Mouse (Mus musculus) hindbrain, embryonic 12.5 days (tissue): ENCODE data around the gene Ppip5k2. TPM values are rescaled to one million over a fixed set of nuclear protein-coding genes. Genes with fewer than 3 reads are reported as not detected.

ENCODE experiments used
- ATAC-seq: fragments of 200-750 bp; cut with Nextera tagmentation; 2 replicates; pipeline ENCODE4 v1.8.0; 2017; ENCODE audit warnings: moderate TSS enrichment; ENCODE audit not compliant: low FRiP score
- H3K27ac ChIP-seq: fragments of 300-500 bp; sonication (generic); 2 replicates; pipeline ENCODE4 v1.5.1; 2016; ENCODE audit warnings: mild to moderate bottlenecking
- H3K27me3 ChIP-seq: fragments of 300-500 bp; sonication (generic); 2 replicates; pipeline ENCODE4 v1.6.1; 2016; ENCODE audit warnings: mild to moderate bottlenecking
- H3K36me3 ChIP-seq: fragments of 300-500 bp; sonication (generic); 2 replicates; pipeline ENCODE4 v1.6.1; 2016; ENCODE audit warnings: mild to moderate bottlenecking
- H3K4me1 ChIP-seq: fragments of 300-500 bp; sonication (generic); 2 replicates; pipeline ENCODE4 v1.6.1; 2016
- H3K4me2 ChIP-seq: fragments of 300-500 bp; sonication (generic); replicated peaks from 2 replicates; pipeline ENCODE4 v1.6.1; 2016; ENCODE audit warnings: mild to moderate bottlenecking
- H3K4me3 ChIP-seq: fragments of 300-500 bp; sonication (generic); 2 replicates; pipeline ENCODE4 v1.5.1; 2016; ENCODE audit warnings: mild to moderate bottlenecking
- H3K9ac ChIP-seq: fragments of 300-500 bp; sonication (generic); 2 replicates; pipeline ENCODE4 v1.6.1; 2016; ENCODE audit warnings: mild to moderate bottlenecking, moderate library complexity
- H3K9me3 ChIP-seq: fragments of 300-500 bp; sonication (generic); replicated peaks from 2 replicates; pipeline ENCODE4 v1.6.1; 2016; ENCODE audit warnings: mild to moderate bottlenecking
- WGBS: fragments of 180-500 bp; shearing (Covaris S2); methylation state at CpG from one replicate; pipeline ENCODE4 v1.1.7; 2016; 5-methylcytosine and 5-hydroxymethylcytosine counted together
- polyA plus RNA-seq: library from polyadenylated mRNA; unstranded; fragments of >200 nt; fragmentation: Nextera tagmentation; extraction: Ambion mirVana; gene quantifications from 2 replicates; pipeline ENCODE4 v1.2.1, GENCODE M21; 2016

The Ppip5k2 gene
- polyA plus RNA-seq, 1 experiment from 2014 or later, result 64.8 TPM

DNA sequence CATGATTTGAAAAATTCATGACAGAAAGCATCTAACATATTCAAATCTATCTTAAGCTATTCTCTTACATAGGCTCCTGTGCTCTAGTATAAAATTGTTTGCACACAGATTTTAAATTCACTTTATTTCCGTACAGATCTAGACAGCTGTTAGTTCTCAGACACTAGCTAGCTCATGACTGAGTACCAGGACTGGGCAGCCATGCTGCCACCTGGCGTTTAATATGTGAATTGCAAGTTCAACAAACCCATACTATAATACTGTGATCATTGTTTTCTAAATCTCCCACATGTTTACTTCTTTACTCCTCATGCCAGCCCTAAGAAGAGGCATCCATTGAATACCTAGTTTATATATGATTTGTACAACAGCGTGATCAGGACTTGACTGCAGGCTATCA lies 81.5 kb downstream of the Ppip5k2 start:
- no peaks in the 10 kb centered on the region for H3K4me1 ChIP-seq
- no peaks in the 10 kb centered on the region for H3K9me3 ChIP-seq
- 19% methylated on average over 3 of the region's 3 CpGs for WGBS
- H3K27ac ChIP-seq, result no peak overlapping the region
- no peak overlapping the region for H3K4me3 ChIP-seq
- ATAC-seq, result peak; percentile 50; the same call in 1 of the 2 replicates
- H3K9ac ChIP-seq, result no peak overlapping the region
- no peak overlapping the region for H3K4me2 ChIP-seq
- no peaks in the 10 kb centered on the region for H3K36me3 ChIP-seq
- H3K27me3 ChIP-seq, result no peaks in the 10 kb centered on the region

DNA sequence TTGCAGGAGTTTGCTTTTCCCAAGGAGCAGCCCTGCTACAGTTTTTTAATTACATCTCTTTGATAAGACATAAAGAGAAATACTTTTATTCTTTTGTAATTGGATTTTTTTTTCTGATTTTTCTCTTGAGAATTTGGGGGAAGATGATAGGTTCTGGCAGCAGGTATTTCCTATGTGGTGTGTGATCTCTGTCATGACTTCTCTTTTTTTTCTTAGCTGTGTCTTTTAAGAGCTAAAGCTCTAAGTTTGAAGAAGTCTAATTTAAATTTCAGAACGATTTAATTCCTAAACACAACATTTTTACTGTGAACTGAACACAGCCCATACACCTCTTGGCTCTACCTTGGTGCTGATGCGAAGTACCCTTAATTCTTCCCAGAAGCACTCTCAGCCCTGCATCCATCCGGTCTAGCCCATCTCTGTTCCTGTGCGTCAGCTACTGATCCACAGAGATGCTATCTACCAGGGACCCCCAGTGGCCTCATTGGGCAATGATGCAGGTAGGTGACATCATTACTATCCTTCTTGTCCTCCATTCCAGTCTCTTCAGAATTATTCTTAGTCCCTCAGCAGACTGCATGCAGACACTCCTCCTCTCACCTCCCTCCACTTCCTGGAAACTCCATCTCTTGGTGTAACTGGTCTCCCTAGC lies 93.6 kb downstream of the Ppip5k2 start:
- H3K36me3 ChIP-seq, result no peaks in the 10 kb centered on the region
- no peak overlapping the region for H3K4me2 ChIP-seq
- no peak overlapping the region for H3K27ac ChIP-seq
- 84% methylated on average over 4 of the region's 4 CpGs for WGBS
- H3K27me3 ChIP-seq, result no peaks in the 10 kb centered on the region
- H3K9me3 ChIP-seq, result no peaks in the 10 kb centered on the region
- no peaks in the 10 kb centered on the region for H3K4me1 ChIP-seq
- ATAC-seq, result no peak
- H3K9ac ChIP-seq, result no peak overlapping the region
- no peak overlapping the region for H3K4me3 ChIP-seq

DNA sequence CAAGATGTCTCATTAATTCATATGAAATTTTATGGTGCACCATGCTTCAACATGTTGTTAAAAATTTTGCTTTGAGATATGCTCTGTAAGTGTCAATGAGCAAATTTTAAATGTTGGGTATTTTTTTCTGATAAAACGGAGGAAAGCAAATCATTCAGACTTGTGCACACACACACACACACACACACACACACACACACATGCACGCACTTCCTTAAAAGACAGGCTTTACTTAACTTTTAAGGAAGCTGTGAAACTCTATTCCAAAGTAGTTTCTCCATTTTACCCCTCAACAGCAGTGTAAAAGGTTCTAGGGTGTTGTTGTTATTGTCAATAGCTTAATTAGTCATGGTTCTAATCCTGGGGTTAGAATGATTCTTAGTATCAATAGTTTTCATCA lies 94.1 kb downstream of the Ppip5k2 start:
- Histone ChIP-seq H3K36me3 (no peaks in the 10 kb centered on the region), H3K27ac (no peak overlapping the region), H3K9ac (no peak overlapping the region), H3K4me2 (no peak overlapping the region), H3K9me3 (no peaks in the 10 kb centered on the region), H3K27me3 (no peaks in the 10 kb centered on the region), H3K4me1 (no peaks in the 10 kb centered on the region), H3K4me3 (no peak overlapping the region)
- 55% methylated on average over 2 of the region's 2 CpGs for WGBS
- no peak for ATAC-seq

DNA sequence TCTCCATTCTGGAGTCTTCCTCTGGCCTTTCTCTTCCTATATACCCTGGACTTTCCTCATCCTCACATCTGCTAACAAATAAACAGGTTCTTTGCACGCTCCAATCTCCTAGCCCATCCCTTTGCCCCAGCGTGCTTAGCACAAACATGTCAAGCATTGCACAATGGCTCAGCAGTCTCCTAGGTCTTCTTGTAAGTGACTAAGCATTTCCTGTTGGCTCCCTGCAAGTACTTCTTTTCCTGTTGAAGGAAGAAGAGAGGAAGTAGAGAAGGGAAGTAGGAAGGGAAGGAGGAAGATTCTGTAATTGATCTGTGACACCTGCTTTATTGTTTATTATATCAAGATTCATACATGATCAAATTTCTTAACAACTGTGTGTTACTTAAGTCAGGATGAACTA lies 97.4 kb downstream of the Ppip5k2 start:
- Histone ChIP-seq H3K9ac (no peak overlapping the region), H3K4me1 (no peaks in the 10 kb centered on the region), H3K36me3 (no peaks in the 10 kb centered on the region), H3K4me3 (no peak overlapping the region), H3K27ac (no peak overlapping the region), H3K27me3 (no peaks in the 10 kb centered on the region), H3K9me3 (no peaks in the 10 kb centered on the region), H3K4me2 (no peak overlapping the region)
- WGBS, result 74% methylated on average over 2 of the region's 2 CpGs
- no peak for ATAC-seq

DNA sequence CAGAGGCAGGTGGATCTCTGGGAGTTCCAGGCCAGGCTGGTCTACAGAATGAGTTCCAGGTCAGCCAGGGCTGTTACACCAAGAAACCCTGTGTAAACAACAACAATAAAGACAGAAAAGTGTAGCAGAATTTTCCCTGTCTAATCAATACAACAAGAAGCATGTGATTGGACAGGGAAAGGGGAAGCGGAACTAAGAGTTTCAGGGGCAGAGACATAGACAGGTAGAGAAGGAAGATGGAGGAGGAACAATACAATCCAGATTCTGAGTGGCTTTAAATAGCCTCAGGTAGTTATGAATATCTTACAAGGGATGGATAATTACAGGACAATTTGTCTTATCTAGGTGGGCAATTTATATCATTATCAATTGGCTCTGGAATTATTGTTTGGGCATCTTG lies 102.9 kb downstream of the Ppip5k2 start:
- no peaks in the 10 kb centered on the region for H3K9me3 ChIP-seq
- H3K36me3 ChIP-seq, result no peaks in the 10 kb centered on the region
- H3K4me3 ChIP-seq, result no peak overlapping the region
- no peak overlapping the region for H3K9ac ChIP-seq
- 0 out of 2 replicates have a peak, but pooled peaks cover 2% of the 10 kb centered on the region for H3K4me1 ChIP-seq
- 91% methylated on average over 1 of the region's 1 CpGs for WGBS
- H3K27me3 ChIP-seq, result no peaks in the 10 kb centered on the region
- no peak overlapping the region for H3K27ac ChIP-seq
- no peak for ATAC-seq
- no peak overlapping the region for H3K4me2 ChIP-seq

DNA sequence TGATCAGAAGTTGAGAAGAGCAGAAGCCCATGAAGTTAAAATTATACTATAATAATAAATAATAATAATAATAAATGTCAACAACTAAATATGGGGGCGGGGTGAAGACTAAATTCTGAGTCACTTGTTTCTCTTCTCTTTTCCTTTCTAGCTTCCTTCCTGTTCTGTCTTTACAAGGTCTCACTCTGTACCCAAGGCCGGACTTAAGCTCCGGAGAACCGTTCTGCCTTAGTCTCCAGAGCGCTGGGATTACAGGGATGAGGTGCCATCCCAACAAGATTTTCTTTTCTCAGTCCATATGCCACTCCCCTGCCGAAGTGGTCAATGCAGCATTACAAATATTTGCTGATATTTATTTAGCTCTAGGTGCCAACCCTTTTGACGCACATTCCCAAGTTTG lies 107.9 kb downstream of the Ppip5k2 start:
- peak overlapping the region; percentile 97 for H3K27ac ChIP-seq

DNA sequence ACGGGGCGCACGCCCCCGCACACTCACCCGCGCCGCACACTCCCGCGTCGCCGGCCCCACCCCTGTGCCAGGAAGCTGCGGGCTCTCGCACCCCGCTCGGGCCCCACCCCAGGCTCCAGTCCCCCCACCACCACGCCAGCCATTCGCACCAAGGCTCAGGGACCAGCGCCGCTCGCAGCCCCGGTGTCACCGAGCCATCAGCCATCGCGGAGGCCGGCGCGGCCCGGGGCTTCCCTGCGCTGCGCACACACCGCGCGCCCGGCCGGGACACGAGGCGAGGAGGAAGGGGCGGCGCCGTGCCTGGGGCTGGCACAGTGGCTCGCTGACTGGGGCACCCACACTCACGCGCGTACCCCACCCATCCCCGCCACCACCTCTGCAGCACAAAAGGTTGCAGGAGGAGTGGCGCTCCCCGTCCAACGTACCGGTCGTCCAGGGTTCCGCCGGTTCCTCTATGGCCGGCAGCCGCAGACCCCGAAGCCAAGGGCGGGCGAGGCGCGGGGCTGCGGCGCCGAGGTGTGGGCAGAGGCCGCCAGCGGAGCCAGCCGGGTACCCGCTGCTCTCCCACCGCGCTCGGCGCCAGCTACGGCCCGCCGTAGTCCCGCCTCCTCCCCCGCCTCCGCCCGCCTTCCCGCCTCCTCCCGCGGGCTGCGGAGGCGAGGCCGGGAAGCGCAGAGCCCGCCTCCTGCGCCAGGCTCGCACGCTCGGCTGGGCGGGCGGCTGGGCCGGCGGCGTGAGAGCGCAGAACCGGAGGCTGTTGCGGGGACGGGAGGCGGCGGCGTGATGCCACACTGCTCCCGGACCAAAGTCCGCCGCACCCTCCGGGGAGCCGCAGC lies 108.6 kb downstream of the Ppip5k2 start, which contains the start of gene D1Ertd622e:
D1Ertd622e (minus strand) TSS at position 669 of the 836 bp plus-strand sequence.
- peak; percentile 94 for ATAC-seq
- H3K4me1 ChIP-seq, result peaks cover 24% of the 10 kb centered on the region

More for the DNA sequence above, 107.9 kb downstream of the Ppip5k2 start:
- H3K36me3 ChIP-seq, result no peaks in the 10 kb centered on the region
- 22% methylated on average over 7 of the region's 7 CpGs for WGBS
- H3K27me3 ChIP-seq, result no peaks in the 10 kb centered on the region
- H3K4me2 ChIP-seq, result peak overlapping the region; percentile 73
- no peak for ATAC-seq
- peaks cover 24% of the 10 kb centered on the region for H3K4me1 ChIP-seq
- H3K4me3 ChIP-seq, result peak overlapping the region; percentile 91
- no peaks in the 10 kb centered on the region for H3K9me3 ChIP-seq
- peak overlapping the region; percentile 92 for H3K9ac ChIP-seq

DNA sequence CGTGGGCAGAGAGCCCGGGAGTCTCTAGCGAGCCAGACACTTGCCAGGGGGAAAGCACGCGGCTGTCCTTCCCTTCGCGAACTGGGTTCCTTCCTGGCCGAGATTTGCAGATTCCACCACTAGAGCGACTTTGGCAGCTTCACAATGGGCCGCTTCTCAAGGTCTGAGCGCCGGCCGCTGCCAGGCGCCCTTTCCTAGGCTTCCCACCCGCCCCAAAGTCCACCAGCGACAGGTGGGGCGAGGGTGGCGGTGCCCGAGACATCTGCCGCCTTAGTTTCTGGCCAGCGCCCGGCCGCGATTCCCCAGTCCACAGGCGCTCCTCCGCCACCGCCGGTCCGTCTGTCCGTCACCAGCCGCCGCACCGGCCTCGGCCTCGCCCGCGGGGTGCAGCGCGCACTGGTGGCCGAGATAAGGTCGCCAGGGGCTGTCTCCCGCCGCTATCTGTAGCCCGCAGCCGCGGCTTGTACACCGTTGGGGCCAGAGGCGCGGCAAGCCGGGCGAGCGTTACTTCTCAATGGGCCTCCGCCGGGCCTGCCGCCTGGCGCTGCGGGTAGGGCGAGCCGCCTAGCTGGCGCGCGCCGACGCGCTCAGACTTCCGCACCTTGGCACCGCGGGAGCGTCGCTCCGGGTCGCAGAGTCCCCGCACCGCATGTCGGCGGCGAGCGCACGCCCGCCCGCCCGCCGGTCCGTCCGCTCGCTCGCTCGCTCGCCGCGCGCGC lies 109.4 kb downstream of the Ppip5k2 start:
- Histone ChIP-seq H3K4me1 (peaks cover 24% of the 10 kb centered on the region), H3K9ac (peak overlapping the region; percentile 92), H3K36me3 (no peaks in the 10 kb centered on the region), H3K4me2 (peak overlapping the region; percentile 73), H3K27me3 (no peaks in the 10 kb centered on the region), H3K4me3 (peak overlapping the region; percentile 91), H3K27ac (peak overlapping the region; percentile 97), H3K9me3 (no peaks in the 10 kb centered on the region)
- ATAC-seq, result peak; percentile 58
- WGBS, result under 1% methylated on average over 73 of the region's 93 CpGs

More for the DNA sequence above, 108.6 kb downstream of the Ppip5k2 start, which contains the start of gene D1Ertd622e:
- H3K27me3 ChIP-seq, result no peaks in the 10 kb centered on the region
- H3K36me3 ChIP-seq, result no peaks in the 10 kb centered on the region
- H3K9ac ChIP-seq, result peak within 1 kb of the TSS; percentile 92
- WGBS, result under 1% methylated on average over 80 of the region's 106 CpGs
- peak within 1 kb of the TSS; percentile 91 for H3K4me3 ChIP-seq
- no peaks in the 10 kb centered on the region for H3K9me3 ChIP-seq
- peak within 1 kb of the TSS; percentile 73 for H3K4me2 ChIP-seq
- H3K27ac ChIP-seq, result peak within 1 kb of the TSS; percentile 97

DNA sequence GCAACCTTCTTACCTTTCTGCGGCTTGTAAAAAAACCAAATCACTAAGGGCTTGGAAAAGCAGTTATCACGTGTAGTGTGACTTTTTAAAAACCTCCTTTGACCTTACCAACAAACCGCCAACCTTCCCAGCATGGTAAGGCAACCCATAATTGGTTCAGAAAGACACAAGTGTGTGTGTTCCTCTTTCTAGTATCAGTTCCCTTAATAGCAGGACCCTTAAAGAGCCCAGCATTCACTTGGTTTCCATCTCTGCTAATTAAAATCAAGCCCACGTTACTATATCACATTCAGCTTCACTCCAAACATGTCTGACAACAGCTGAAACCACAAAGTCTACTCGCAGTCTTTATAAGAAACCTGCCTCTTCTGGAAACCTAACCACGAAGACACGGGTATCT lies 110.8 kb downstream of the Ppip5k2 start:
- ATAC-seq, result no peak
- Histone ChIP-seq H3K4me1 (peaks cover 24% of the 10 kb centered on the region), H3K27ac (no peak overlapping the region), H3K4me2 (peak overlapping the region; percentile 73), H3K9me3 (no peaks in the 10 kb centered on the region), H3K9ac (peak overlapping the region; percentile 15), H3K36me3 (no peaks in the 10 kb centered on the region), H3K27me3 (no peaks in the 10 kb centered on the region), H3K4me3 (peak overlapping the region; percentile 91)
- 42% methylated on average over 7 of the region's 7 CpGs for WGBS

DNA sequence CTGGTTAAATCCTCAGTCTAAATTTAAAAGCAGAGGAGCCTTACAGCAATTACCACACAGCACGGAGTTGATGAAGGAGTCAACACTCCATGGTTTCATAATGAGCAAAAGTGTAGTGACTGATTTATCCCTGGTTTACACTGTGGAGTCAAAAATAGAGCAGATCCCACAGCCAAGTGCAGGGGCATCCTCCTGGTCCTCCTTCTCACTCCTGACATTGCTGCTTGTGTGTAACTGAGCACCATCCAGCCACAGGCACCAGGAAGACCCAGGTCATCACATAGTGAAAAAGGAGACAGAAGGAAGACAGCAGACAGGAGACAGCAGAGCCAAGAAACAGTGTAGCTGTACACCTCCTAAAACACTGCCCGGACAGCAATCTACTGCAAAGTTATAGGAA lies 112.4 kb downstream of the Ppip5k2 start:
- Histone ChIP-seq H3K4me3 (no peak overlapping the region), H3K27me3 (no peaks in the 10 kb centered on the region), H3K36me3 (no peaks in the 10 kb centered on the region), H3K9ac (no peak overlapping the region), H3K4me1 (peaks cover 34% of the 10 kb centered on the region), H3K27ac (no peak overlapping the region), H3K9me3 (no peaks in the 10 kb centered on the region), H3K4me2 (peak overlapping the region; percentile 17; the same call in 1 of the 2 replicates)
- ATAC-seq, result no peak
- 85% methylated on average over 2 of the region's 2 CpGs for WGBS

DNA sequence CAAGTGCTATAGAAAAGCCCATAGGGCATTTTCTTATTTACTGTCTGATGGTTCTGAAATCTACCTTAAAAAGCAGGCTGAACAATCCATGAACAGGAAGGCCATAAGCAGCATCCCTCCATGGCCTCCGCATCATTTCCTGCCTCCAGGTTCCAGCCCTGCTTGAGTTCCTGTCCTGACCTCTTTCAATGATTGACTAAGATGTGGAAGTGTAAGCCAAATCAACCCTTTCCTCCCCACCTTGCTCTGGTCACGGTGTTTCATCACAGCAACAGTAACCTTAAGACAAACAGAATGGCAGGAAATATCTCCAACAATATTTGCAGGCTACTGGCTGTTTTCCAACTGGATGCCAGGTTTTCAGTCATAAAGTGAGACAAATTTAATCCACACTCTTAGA lies 113.0 kb downstream of the Ppip5k2 start:
- no peak overlapping the region for H3K27ac ChIP-seq
- H3K9ac ChIP-seq, result no peak overlapping the region
- peaks cover 33% of the 10 kb centered on the region for H3K4me1 ChIP-seq
- H3K4me3 ChIP-seq, result no peak overlapping the region
- 77% methylated on average over 2 of the region's 2 CpGs for WGBS
- H3K27me3 ChIP-seq, result no peaks in the 10 kb centered on the region
- H3K9me3 ChIP-seq, result no peaks in the 10 kb centered on the region
- no peak overlapping the region for H3K4me2 ChIP-seq
- no peaks in the 10 kb centered on the region for H3K36me3 ChIP-seq
- ATAC-seq, result no peak
